Mouse (Mus musculus): Measurements from ENCODE around the gene Prkar1b.

- TF ChIP-seq CTCF (IDR thresholded peaks at IDR 0.05; ENCODE audit: low read depth, low read length) (no peak), POLR2A (IDR thresholded peaks at IDR 0.05; ENCODE audit: extremely low read depth, insufficient read depth, low read length) (no peak)
Measured at GRCm38 (mm10) chr5:139078156-139078462, 71.7 kb downstream of the Prkar1b start.

Data from liver, adult 2 months (tissue).